In genomic region chr15:80225208-80225607, GRCm38 (mm10) we compare ENCODE assay signal across 8 mouse cellular contexts. TPM values are rescaled to one million over a fixed set of nuclear protein-coding genes. Genes with fewer than 3 reads are reported as not detected.
A peak's percentile ranks its signal among the peaks of the same experiment; 100 is the strongest.
DNase-seq lines count a peak whose midpoint lies in the region; ATAC-seq and TF ChIP-seq lines count a peak whose summit lies in the region.

No protein-coding gene starts in this region.

- no peaks in the 10 kb centered on the region for H3K36me3 ChIP-seq in small intestine, adult 2 months (ENCODE audit: control insufficient read depth, insufficient read depth, low read length)

- H3K27me3 ChIP-seq in small intestine, adult 2 months (ENCODE audit: control insufficient read depth, insufficient read depth, low read length): no peaks in the 10 kb centered on the region

- ATAC-seq in CD4-positive, CD25-positive, alpha-beta regulatory T cell, adult 4 months: peak; percentile 80
- peak; percentile 99 for ATAC-seq in megakaryocyte, adult 5-6 weeks (ENCODE audit: poor library complexity, severe bottlenecking)

- TF ChIP-seq CTCF in small intestine, adult 2 months (IDR thresholded peaks at IDR 0.05; ENCODE audit: extremely low read depth, insufficient read length, insufficient replicate concordance, low read depth, low read length): peak; percentile 95

- no peak overlapping the region for H3K27ac ChIP-seq in small intestine, adult 2 months (ENCODE audit: insufficient read depth, low read depth, low read length)

- DNase-seq in R1 (ENCODE audit: low read depth, low spot score): peak; percentile 89
- peak; percentile 84 to 91 for DNase-seq in cerebellum, postnatal 25 days
- peak; percentile 61 for DNase-seq in heart, adult 8-10 months (ENCODE audit: low spot score)
- DNase-seq in layer of hippocampus, postnatal 10 days (ENCODE audit: low spot score in 2 of 2): peak; percentile 82 to 86
- DNase-seq in yolk sac, embryonic 10.5 days (ENCODE audit: low spot score): peak; percentile 55

- H3K4me1 ChIP-seq in small intestine, adult 2 months (ENCODE audit: control insufficient read depth, insufficient read depth, insufficient read length, low read length): peaks cover 2% of the 10 kb centered on the region; the same call in 1 of the 2 replicates

- H3K4me3 ChIP-seq in small intestine, adult 2 months (ENCODE audit: low read depth, low read length): no peak overlapping the region

- no peak for TF ChIP-seq POLR2A in small intestine, adult 2 months (IDR thresholded peaks at IDR 0.05; ENCODE audit: low read depth, low read length)

- WGBS in small intestine, adult 2 months: 15% methylated on average over 9 of the region's 9 CpGs

RNA-seq across cellular contexts. Expression of gene Mief1, which starts 8.6 kb away (rescaled TPM):
- 10 to 100 TPM; 33.6 to 42.7 TPM for polyA plus RNA-seq in CD4-positive, CD25-positive, alpha-beta regulatory T cell, adult 4 months (2017; shearing (Covaris generic))
- total RNA-seq in heart, adult 8-10 months (2022): 10 to 100 TPM; 27.0 to 30.7 (median 28.7) TPM
- 10 to 100 TPM; 32.3 to 34.3 TPM for total RNA-seq in layer of hippocampus, postnatal 10 days (2021)
- total RNA-seq in megakaryocyte, adult 5-6 weeks (2015): 12.3 and 14.2 TPM in 2 replicates
- 16.4 and 17.5 TPM in 2 replicates for total RNA-seq in megakaryocyte, adult 5-6 weeks (2017)
- 9.4 and 16.7 TPM in 2 replicates for polyA plus RNA-seq in small intestine, adult 2 months (2012; rRNA removed)

RNA-seq across cellular contexts. Expression of gene AC140267.1, which starts 10.4 kb away (rescaled TPM):
- 10 to 100 TPM in 1 of 2 experiments, not detected in 1; 14.2 TPM for polyA plus RNA-seq in CD4-positive, CD25-positive, alpha-beta regulatory T cell, adult 4 months (2017; shearing (Covaris generic))
- total RNA-seq in heart, adult 8-10 months (2022): 10 to 100 TPM in 1 of 4 experiments, 1 to 10 TPM in 3; 5.6 to 11.9 (median 8.0) TPM
- 10 to 100 TPM; 21.1 to 23.0 TPM for total RNA-seq in layer of hippocampus, postnatal 10 days (2021)
- 2.4 and 9.5 TPM in 2 replicates for total RNA-seq in megakaryocyte, adult 5-6 weeks (2015)
- not detected in 2 replicates for total RNA-seq in megakaryocyte, adult 5-6 weeks (2017)
- polyA plus RNA-seq in small intestine, adult 2 months (2012; rRNA removed): not detected in 2 replicates

RNA-seq across cellular contexts. Expression of gene Atf4, which starts 29.8 kb away (rescaled TPM):
- 10 to 100 TPM; 80.4 to 96.5 TPM for polyA plus RNA-seq in CD4-positive, CD25-positive, alpha-beta regulatory T cell, adult 4 months (2017; shearing (Covaris generic))
- total RNA-seq in heart, adult 8-10 months (2022): 10 to 100 TPM; 42.9 to 76.3 (median 65.9) TPM
- total RNA-seq in layer of hippocampus, postnatal 10 days (2021): 100 to 1,000 TPM; 102 to 108 TPM
- 172 and 184 TPM in 2 replicates for total RNA-seq in megakaryocyte, adult 5-6 weeks (2015)
- 253 and 263 TPM in 2 replicates for total RNA-seq in megakaryocyte, adult 5-6 weeks (2017)
- polyA plus RNA-seq in small intestine, adult 2 months (2012; rRNA removed): 127 and 274 TPM in 2 replicates

RNA-seq across cellular contexts. Expression of gene Rps19bp1, which starts 38.9 kb away (rescaled TPM):
- polyA plus RNA-seq in CD4-positive, CD25-positive, alpha-beta regulatory T cell, adult 4 months (2017; shearing (Covaris generic)): 10 to 100 TPM; 18.3 to 21.5 TPM
- total RNA-seq in heart, adult 8-10 months (2022): 10 to 100 TPM; 13.2 to 16.5 (median 14.6) TPM
- 10 to 100 TPM; 39.9 to 42.2 TPM for total RNA-seq in layer of hippocampus, postnatal 10 days (2021)
- total RNA-seq in megakaryocyte, adult 5-6 weeks (2015): 32.9 and 35.4 TPM in 2 replicates
- total RNA-seq in megakaryocyte, adult 5-6 weeks (2017): 12.6 and 20.3 TPM in 2 replicates
- 19.1 and 19.3 TPM in 2 replicates for polyA plus RNA-seq in small intestine, adult 2 months (2012; rRNA removed)

RNA-seq across cellular contexts. Expression of gene Mgat3, which starts 51.7 kb away (rescaled TPM):
- polyA plus RNA-seq in CD4-positive, CD25-positive, alpha-beta regulatory T cell, adult 4 months (2017; shearing (Covaris generic)): under 1 TPM in 1 of 2 experiments, not detected in 1; 0.13 TPM
- 1 to 10 TPM; 2.9 to 6.2 (median 4.5) TPM for total RNA-seq in heart, adult 8-10 months (2022)
- total RNA-seq in layer of hippocampus, postnatal 10 days (2021): 10 to 100 TPM; 85.8 to 89.8 TPM
- not detected in 2 replicates for total RNA-seq in megakaryocyte, adult 5-6 weeks (2015)
- total RNA-seq in megakaryocyte, adult 5-6 weeks (2017): not detected in 2 replicates
- 28.4 and 62.6 TPM in 2 replicates for polyA plus RNA-seq in small intestine, adult 2 months (2012; rRNA removed)
